Mouse (Mus musculus) spleen, adult 2 months (tissue): ENCODE measurements around the gene Zfyve28.

ENCODE experiments used
- CTCF ChIP-seq: fragments of 200-500 bp; IDR thresholded peaks from 2 replicates; pipeline ENCODE4 v1.5.1; 2011; ENCODE audit warnings: mild to moderate bottlenecking, inconsistent platforms; ENCODE audit not compliant: insufficient read depth, insufficient read length, insufficient replicate concordance; ENCODE audit errors: extremely low read depth
- POLR2A ChIP-seq: fragments of 200-500 bp; IDR thresholded peaks from 2 replicates; pipeline ENCODE4 v1.6.1; 2011; ENCODE audit warnings: low read depth, low read length, inconsistent platforms

GRCm38 (mm10) chr5:34319491-34320034 is 31.3 kb upstream of the Zfyve28 start:
- TF ChIP-seq CTCF (no peak), POLR2A (no peak)
